Mouse (Mus musculus) brain, embryonic 18.5 days (tissue): ENCODE data around the gene Cnot8.
"Not testable (repeated sequence)": the region's sequence is repeated elsewhere in the genome, so short reads cannot be mapped to it uniquely, and the experiment has no call there.

Source experiments
- DNase-seq: peaks from one replicate; pipeline ENCODE4 v3.0.0-alpha.2; 2012; ENCODE audit warnings: low read depth, low spot score

Gene Cnot8

GRCm38 (mm10) chr11:58103697-58104306 lies at the start of gene Cnot8:
TSS of gene Cnot8 (plus strand) at chr11:58104153.
- DNase-seq, result peak; percentile 94

GRCm38 (mm10) chr11:58057455-58057854 lies 46.5 kb upstream of the Cnot8 start:
- DNase-seq, result peak; percentile 18

GRCm38 (mm10) chr11:58059752-58060151 lies 44.2 kb upstream of the Cnot8 start:
- not testable (repeated sequence) for DNase-seq

- DNase-seq, result not testable (repeated sequence)
These were observed 42.7 kb upstream of the Cnot8 start for GRCm38 (mm10) chr11:58061218-58061617.

GRCm38 (mm10) chr11:58062586-58062985 lies 41.4 kb upstream of the Cnot8 start:
- no peak for DNase-seq

GRCm38 (mm10) chr11:58065025-58065424 lies 38.9 kb upstream of the Cnot8 start:
- DNase-seq, result no peak

- DNase-seq, result no peak
These were observed 31.0 kb upstream of the Cnot8 start for GRCm38 (mm10) chr11:58072978-58073377.

- DNase-seq, result no peak
These were observed 26.7 kb upstream of the Cnot8 start for GRCm38 (mm10) chr11:58077270-58077669.

- no peak for DNase-seq
These were observed 22.2 kb upstream of the Cnot8 start for GRCm38 (mm10) chr11:58081716-58082115.

- no peak for DNase-seq
These were observed 11.4 kb upstream of the Cnot8 start for GRCm38 (mm10) chr11:58092541-58092940.

- no peak for DNase-seq
These were observed 10.9 kb upstream of the Cnot8 start, which contains the start of gene Gm12248 for GRCm38 (mm10) chr11:58093021-58093528. TSS of gene Gm12248 (minus strand) at chr11:58093134.

GRCm38 (mm10) chr11:58094766-58095165 lies 9.2 kb upstream of the Cnot8 start:
- no peak for DNase-seq

GRCm38 (mm10) chr11:58095561-58095960 lies 8.4 kb upstream of the Cnot8 start:
- no peak for DNase-seq

GRCm38 (mm10) chr11:58096160-58096559 lies 7.8 kb upstream of the Cnot8 start:
- no peak for DNase-seq

GRCm38 (mm10) chr11:58096821-58097620 lies 6.9 kb upstream of the Cnot8 start:
- no peak for DNase-seq

- no peak for DNase-seq
These were observed 6.2 kb upstream of the Cnot8 start for GRCm38 (mm10) chr11:58097621-58098365.

GRCm38 (mm10) chr11:58098366-58098720 lies 5.6 kb upstream of the Cnot8 start:
- DNase-seq, result not testable (repeated sequence)

GRCm38 (mm10) chr11:58100006-58100405 lies 3.9 kb upstream of the Cnot8 start:
- DNase-seq, result no peak

GRCm38 (mm10) chr11:58101194-58101720 lies 2.7 kb upstream of the Cnot8 start:
- DNase-seq, result no peak

GRCm38 (mm10) chr11:58102146-58102545 lies 1.8 kb upstream of the Cnot8 start:
- DNase-seq, result no peak

- no peak for DNase-seq
These were observed 1.2 kb upstream of the Cnot8 start for GRCm38 (mm10) chr11:58102581-58103343.
